Mouse (Mus musculus): ENCODE data around the gene Zfp758.
A peak's percentile ranks its signal among the peaks of the same experiment; 100 is the strongest.
"Not testable (repeated sequence)": the region's sequence is repeated elsewhere in the genome, so short reads cannot be mapped to it uniquely, and the experiment has no call there.

The Zfp758 gene

DNA sequence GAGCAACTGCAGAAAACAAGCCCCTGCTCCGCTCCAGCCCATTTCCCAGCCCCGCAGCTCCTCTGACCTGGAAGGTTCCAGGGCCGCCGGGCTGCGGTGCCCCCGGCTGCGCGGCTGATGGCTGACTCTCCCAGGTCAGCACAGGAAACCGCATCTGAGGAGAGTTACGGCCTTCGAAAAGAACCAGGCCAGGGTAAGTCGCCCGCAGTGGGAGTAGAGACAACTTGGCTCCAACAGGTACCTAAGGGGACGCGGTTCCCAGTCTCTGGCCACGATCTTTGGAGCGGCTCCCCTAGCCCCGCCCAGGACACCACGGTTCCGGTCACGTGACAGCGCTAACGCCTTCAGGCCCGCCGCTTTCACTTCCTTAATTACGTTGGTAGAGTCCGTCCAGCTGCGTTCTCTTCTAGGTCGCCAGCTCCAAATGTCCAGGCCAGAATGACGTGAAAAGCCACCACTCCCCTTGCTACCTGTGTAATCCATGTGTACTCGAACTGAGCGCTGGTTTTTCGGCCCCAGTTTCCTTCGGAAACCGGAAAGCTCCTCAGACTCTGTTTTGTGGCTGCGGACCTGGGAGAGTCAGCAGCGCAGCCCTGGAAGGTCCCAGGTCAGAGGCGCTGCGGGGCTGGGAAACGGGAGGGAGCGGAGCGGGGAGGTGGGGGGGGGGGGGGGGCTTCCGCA is at the start of gene Zfp758, which contains the start of gene Zfp944:
Gene Zfp758 (plus strand): TSS at position 353 of the 681 bp plus-strand sequence.
Gene Zfp944 (minus strand): TSS at position 300 of the 681 bp plus-strand sequence.
- peak; percentile 44 for DNase-seq

DNA sequence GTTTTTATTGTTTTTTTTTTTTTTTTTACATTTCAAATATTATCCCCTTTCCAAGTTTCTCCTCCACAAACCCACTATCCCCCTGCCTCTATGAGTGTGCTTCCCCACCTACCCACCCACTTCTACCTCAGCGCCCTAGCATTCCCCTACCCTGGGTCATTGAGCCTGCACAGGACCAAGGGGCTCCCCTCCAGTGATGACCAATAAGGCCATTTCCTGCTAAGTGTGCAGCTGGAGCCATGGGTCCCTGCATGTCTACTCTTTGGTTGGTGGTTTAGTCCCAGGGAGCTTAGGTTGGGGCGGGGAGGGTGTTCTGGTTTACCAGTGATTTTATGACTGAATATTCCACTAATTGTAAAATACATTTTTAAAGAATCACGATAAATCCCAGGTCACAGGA is 47.0 kb upstream of the Zfp758 start:
- DNase-seq: not testable (repeated sequence)

DNA sequence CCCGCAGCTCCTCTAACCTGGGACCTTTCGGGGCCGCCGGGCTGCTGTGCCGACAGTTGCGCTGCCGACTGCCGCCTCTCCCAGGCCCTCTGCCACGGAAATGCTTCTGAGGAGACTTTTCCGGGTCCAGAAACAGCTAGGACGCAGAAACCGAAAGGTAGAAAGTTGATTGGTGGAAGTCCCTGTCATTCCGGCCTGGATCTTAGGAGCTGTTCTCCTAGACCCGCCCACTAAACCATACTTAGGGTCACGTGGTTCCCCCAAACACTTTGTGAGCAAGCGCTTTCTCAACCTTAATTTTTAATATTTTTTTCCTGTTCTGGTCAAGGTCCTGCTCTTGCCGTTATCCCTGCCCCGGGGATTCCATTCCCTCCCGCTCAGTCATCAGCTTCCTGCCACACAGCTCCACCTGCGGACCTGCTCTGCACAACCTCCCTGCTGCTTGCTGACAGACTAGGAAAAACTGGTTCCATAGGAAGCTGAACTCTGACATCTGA is 46.5 kb upstream of the Zfp758 start, which contains the start of gene CT030661.1:
Gene CT030661.1 (minus strand): TSS at position 108 of the 497 bp plus-strand sequence.
- peak; percentile 88 for DNase-seq

DNA sequence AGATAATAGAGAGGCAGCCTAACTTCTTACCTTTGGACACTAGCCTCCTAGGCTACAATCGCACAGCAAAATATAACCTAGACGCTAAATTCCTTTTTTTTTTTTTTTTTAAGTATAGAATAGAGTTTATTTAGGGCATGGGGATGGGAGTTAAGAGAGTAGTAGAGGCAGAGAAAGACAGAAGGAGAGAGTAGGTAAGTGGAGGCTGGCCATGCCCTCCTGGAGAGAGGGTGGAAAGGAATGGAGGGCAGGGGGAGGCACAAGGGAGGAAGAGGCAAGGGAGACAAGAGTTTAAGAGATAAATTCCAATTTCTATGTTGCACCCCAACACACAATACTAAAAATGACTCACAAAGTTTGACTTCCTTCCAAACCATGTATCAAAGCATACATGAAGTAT is 46.0 kb upstream of the Zfp758 start:
- not testable (repeated sequence) for DNase-seq

DNA sequence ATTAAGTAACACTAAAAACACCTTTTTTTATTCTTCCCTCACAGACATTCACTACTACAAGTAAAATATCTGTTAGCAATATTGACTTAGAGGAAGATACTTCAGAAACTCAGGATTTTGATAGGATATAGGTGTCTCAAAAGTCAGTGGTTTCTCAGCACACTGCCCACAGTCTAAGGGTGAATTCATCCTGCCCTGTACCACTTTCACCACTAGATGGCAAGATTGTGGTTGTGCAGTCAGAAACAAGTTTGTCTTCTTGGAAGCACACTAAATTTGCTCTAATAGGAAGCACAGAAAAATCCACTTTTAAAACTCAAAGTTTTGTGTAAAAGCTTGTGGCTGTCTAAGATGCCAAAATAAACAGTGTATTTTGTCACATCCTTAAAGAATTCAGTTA is 8.5 kb upstream of the Zfp758 start:
- DNase-seq: no peak

DNA sequence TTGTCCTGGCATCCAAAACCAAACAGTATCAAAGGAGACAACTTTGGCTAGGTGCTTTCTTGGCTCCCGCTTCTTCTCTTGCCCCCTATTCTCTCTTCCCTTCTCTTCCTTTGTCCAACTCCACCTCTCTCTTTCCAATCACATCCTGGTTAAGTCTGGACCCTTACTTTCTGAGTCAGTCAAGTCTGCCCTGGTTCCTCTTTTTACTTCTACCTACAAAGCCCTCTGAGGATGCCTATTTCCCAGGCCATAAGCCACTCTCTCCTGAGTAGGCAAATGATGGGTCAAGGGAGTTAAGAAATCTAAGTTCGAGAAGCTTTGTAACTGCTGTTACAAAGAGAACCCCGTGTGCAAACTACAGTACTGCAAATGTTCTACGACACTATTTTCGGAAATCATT is 681 bp upstream of the Zfp758 start:
- no peak for DNase-seq

DNA sequence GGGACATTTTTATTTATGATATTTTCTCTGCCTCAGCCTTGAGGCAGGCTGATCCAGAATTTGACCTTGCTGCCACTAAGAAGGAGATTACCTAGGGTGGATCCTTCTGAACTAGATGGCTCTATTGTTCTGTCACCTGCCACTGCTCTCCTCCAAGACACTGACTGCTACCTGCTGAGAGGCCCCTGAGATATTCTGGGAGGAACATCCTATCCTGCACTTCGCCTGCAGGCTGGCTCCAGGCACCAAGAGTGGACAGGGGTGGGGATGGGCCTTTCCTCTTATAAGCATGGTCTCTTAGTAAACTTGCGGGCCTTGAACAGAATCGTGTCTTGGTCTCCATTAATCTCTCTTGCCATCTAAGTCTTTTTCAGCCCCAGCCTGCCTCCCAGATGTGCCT is 2.6 kb downstream of the Zfp758 start:
- no peak for DNase-seq

DNA sequence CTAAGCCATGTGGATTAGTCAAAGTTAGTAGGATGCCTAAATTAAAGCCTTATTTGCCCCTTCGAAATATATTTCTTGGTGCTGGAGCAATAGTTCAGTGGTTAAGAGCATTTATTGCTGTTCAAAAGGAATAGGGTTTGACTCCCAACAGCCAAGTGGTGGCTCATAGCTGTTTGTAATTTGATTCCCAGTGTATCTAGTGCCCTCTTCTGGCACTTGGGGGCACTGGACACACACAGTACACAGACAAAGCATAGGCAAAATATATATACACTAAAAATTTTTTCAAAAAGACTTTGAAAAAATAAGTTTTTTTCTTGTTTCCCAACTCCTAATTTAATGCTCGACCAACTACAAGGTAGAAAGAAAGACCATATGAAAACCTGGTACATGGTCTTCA is 49.5 kb downstream of the Zfp758 start:
- DNase-seq: no peak

DNA sequence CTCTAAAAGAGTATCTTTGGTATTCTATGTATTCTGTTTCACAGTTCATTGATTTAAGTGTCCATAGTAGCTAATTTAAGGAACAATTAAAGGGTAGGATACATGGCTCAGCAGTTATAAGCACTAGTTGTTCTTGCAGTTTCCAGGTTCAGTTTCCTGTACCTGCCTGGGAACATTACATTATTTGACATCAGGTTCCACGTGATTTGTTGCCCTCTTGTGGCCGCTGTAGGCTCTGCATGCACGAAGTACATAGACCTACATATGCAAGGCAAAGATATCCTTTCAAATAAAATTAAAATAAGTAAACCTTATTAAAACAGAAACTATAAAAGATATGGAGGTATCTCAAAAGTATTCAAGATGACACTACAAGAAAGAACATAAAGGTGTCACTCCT is 56.3 kb downstream of the Zfp758 start:
- peak; percentile 28 for DNase-seq

DNA sequence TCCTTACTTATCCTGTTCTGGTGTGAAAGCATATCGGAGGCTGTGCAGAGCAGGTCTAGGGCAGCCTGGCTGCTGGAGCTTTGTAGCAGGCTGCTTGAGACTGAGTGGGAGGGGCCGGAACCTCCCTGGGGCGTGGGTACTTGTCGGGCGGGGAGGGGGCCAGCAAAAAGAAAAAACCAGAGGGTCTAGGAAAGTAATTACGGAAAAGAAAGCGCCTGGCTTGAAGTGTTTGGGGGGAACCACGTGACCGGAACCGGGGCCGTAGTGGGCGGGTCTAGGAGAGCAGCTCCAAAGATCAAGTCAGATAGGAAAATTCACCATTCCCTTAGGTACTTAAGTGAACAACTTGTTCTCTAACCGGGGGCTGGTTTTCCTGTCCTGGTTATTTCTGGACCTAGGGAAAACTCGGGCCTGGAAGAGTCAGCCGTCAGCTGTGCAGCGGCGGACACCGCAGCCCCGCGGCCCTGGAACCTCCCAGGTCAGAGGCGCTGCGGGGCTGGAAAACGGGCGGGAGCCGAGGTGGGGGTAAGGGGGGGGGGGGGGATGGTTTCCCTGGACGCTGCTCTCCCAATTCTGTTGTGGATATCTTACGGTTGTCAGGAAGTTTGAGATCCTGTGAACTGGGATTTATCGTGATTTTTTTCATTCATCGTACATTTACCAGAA is 62.8 kb downstream of the Zfp758 start, which contains the start of gene Zfp946:
Gene Zfp946 (plus strand): TSS at position 271 of the 666 bp plus-strand sequence.
- peak; percentile 69 for DNase-seq

DNA sequence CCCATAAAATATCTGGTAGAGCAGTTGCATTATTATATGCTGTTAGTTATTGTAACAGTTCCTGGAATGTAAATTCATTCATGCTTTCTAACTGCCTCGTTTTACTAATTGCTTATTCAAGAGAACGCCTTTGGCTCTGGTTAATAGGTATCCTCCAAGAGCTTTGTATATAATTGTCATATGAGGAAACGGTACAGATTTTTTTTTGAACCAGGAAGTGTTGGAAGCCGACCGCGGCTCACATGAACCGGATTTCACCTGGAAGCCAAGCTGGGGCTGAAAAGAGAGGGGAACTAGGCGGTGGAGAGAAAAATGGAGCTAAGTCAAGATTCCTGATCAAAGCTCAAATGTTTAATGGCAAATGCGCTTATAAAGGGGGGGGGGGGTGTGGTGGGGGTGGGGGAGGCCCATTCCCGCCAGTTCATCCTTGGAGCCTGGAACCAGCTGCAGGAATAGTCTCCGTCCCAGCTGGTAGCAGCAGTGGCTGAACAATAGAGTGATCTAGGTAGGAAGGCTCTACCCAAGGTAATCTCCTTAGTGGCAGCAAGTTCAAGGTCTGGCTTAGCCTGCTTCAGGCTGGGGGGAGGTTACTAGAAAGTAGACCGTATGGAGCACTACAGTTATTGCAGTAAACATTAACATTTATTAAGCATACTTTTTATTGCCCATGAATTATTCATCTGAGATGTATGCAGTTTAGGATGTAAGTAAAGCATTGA is 63.5 kb downstream of the Zfp758 start:
- peak; percentile 10 for DNase-seq

All from cerebellum, adult 11 months (tissue).